Mouse (Mus musculus) right cerebral cortex, adult 18-20 months (tissue): ENCODE measurements at regions not wholly inside any gene's neighbourhood (a gene's known extent, or its start where the extent isn't known, plus 50 kb on each side); places are given as distances from the start of the nearest gene placed in this dataset.

Experiments used
- DNase-seq: peaks from one replicate; pipeline ENCODE4 v3.0.0; 2022; ENCODE audit warnings: mixed read lengths

GRCm38 (mm10) chr5:49909483-49909882 lies 149.3 kb downstream of the Adgra3 start:
- no peak for DNase-seq

- DNase-seq = peak; percentile 39
Observed at GRCm38 (mm10) chr5:49896106-49896505, 162.7 kb downstream of the Adgra3 start.

GRCm38 (mm10) chr5:49880383-49880782 lies 178.4 kb downstream of the Adgra3 start:
- no peak for DNase-seq

- no peak for DNase-seq
Observed at GRCm38 (mm10) chr5:49876240-49876639, 182.6 kb downstream of the Adgra3 start.

GRCm38 (mm10) chr5:49857202-49857601 lies 201.6 kb downstream of the Adgra3 start:
- DNase-seq = peak; percentile 10

GRCm38 (mm10) chr5:49856036-49856435 lies 202.8 kb downstream of the Adgra3 start:
- no peak for DNase-seq

- DNase-seq = no peak
Observed at GRCm38 (mm10) chr5:49848680-49849079, 210.1 kb downstream of the Adgra3 start.

- DNase-seq = no peak
Observed at GRCm38 (mm10) chr5:49848174-49848573, 210.6 kb downstream of the Adgra3 start.

GRCm38 (mm10) chr5:49818832-49819231 lies 240.0 kb downstream of the Adgra3 start:
- no peak for DNase-seq

- no peak for DNase-seq
Observed at GRCm38 (mm10) chr5:49816751-49817150, 242.1 kb downstream of the Adgra3 start.

- DNase-seq = no peak
Observed at GRCm38 (mm10) chr5:49813335-49813734, 245.5 kb downstream of the Adgra3 start.

- DNase-seq = no peak
Observed at GRCm38 (mm10) chr5:49788494-49789160, 263.9 kb upstream of the Kcnip4 start.

GRCm38 (mm10) chr5:49783728-49784127 lies 259.0 kb upstream of the Kcnip4 start:
- peak; percentile 0 for DNase-seq

- peak; percentile 15 for DNase-seq
Observed at GRCm38 (mm10) chr5:49761054-49761453, 236.3 kb upstream of the Kcnip4 start.

GRCm38 (mm10) chr5:49755531-49755930 lies 230.8 kb upstream of the Kcnip4 start:
- DNase-seq = no peak

GRCm38 (mm10) chr5:49712607-49713006 lies 187.9 kb upstream of the Kcnip4 start:
- DNase-seq = no peak

GRCm38 (mm10) chr5:49682156-49682555 lies 157.4 kb upstream of the Kcnip4 start:
- DNase-seq = no peak

- no peak for DNase-seq
Observed at GRCm38 (mm10) chr5:49681514-49681913, 156.8 kb upstream of the Kcnip4 start.

- peak; percentile 3 for DNase-seq
Observed at GRCm38 (mm10) chr5:49675885-49676284, 151.2 kb upstream of the Kcnip4 start.

GRCm38 (mm10) chr5:49665196-49665595 lies 140.5 kb upstream of the Kcnip4 start:
- DNase-seq = no peak

GRCm38 (mm10) chr5:49663928-49664327 lies 139.2 kb upstream of the Kcnip4 start:
- no peak for DNase-seq

GRCm38 (mm10) chr5:49662096-49662495 lies 137.4 kb upstream of the Kcnip4 start:
- DNase-seq = no peak

- DNase-seq = no peak
Observed at GRCm38 (mm10) chr5:49660598-49660997, 135.9 kb upstream of the Kcnip4 start.

GRCm38 (mm10) chr5:49650953-49651352 lies 126.2 kb upstream of the Kcnip4 start:
- peak; percentile 14 for DNase-seq

GRCm38 (mm10) chr5:49645781-49646180 lies 121.1 kb upstream of the Kcnip4 start:
- DNase-seq = no peak
